Mouse (Mus musculus) liver, adult 2 months (tissue): ENCODE measurements around the gene Gm5142. TPM values are rescaled to one million over a fixed set of nuclear protein-coding genes. Genes with fewer than 3 reads are reported as not detected.

Experiments used
- DNase-seq: peaks from one replicate; pipeline ENCODE4 v3.0.0-alpha.2; 2011; ENCODE audit warnings: low read depth, low spot score; ENCODE audit errors: extremely low read depth
- H3K27ac ChIP-seq: fragments of 200-500 bp; replicated peaks from 2 replicates; pipeline ENCODE4 v1.5.1; 2012; ENCODE audit warnings: low read depth, mild to moderate bottlenecking, control low read depth, inconsistent platforms, low read length; ENCODE audit not compliant: insufficient read depth
- H3K27me3 ChIP-seq: fragments of 200-500 bp; 2 replicates; pipeline ENCODE4 v1.6.1; 2012; ENCODE audit warnings: mild to moderate bottlenecking, moderate library complexity, low read length, inconsistent platforms; ENCODE audit not compliant: control insufficient read depth, insufficient read depth
- H3K36me3 ChIP-seq: fragments of 200-500 bp; 2 replicates; pipeline ENCODE4 v1.6.1; 2012; ENCODE audit warnings: low read length, inconsistent platforms; ENCODE audit not compliant: control insufficient read depth, insufficient read depth
- H3K4me1 ChIP-seq: fragments of 200-500 bp; 2 replicates; pipeline ENCODE4 v1.6.1; 2011; ENCODE audit warnings: low read length; ENCODE audit not compliant: control insufficient read depth, insufficient read depth
- H3K4me3 ChIP-seq: fragments of 200-500 bp; 2 replicates; pipeline ENCODE4 v1.5.1; 2011; ENCODE audit warnings: low read depth, mild to moderate bottlenecking, control low read depth, low read length, moderate library complexity; ENCODE audit not compliant: insufficient read depth
- H3K79me2 ChIP-seq: fragments of 200-500 bp; 2 replicates; pipeline ENCODE4 v1.6.1; 2012; ENCODE audit warnings: inconsistent platforms, mild to moderate bottlenecking, low read length, moderate library complexity; ENCODE audit not compliant: control insufficient read depth, insufficient read depth
- H3K9ac ChIP-seq: fragments of 200-500 bp; 2 replicates; pipeline ENCODE4 v1.6.1; 2012; ENCODE audit warnings: low read depth, mild to moderate bottlenecking, control low read depth, inconsistent platforms, low read length
- CTCF ChIP-seq: fragments of 200-500 bp; IDR thresholded peaks from 2 replicates; pipeline ENCODE4 v1.5.1; 2011; ENCODE audit warnings: low read depth, low read length, control low read depth
- POLR2A ChIP-seq: fragments of 200-500 bp; IDR thresholded peaks from 2 replicates; pipeline ENCODE4 v1.6.1; 2011; ENCODE audit warnings: low read length, control low read depth; ENCODE audit not compliant: insufficient read depth; ENCODE audit errors: extremely low read depth
- WGBS: fragments of 180-500 bp; shearing (Covaris S2); methylation state at CpG from one replicate; pipeline ENCODE4 v1.1.7; 2018; 5-methylcytosine and 5-hydroxymethylcytosine counted together
- polyA plus RNA-seq: library from polyadenylated mRNA; depleted of rRNA; stranded (reverse); fragments of >200 nt; gene quantifications from 2 replicates; pipeline ENCODE4 v1.2.3, GENCODE M21; 2012; rRNA removed
- total RNA-seq: library from RNA; depleted of rRNA; stranded (reverse); fragments of >200 nt; gene quantifications from 2 replicates; pipeline ENCODE4 v1.2.3, GENCODE M21; 2014; rRNA removed

Gm5142 gene
- total and polyA plus RNA-seq, 2 experiments: not detected

DNA sequence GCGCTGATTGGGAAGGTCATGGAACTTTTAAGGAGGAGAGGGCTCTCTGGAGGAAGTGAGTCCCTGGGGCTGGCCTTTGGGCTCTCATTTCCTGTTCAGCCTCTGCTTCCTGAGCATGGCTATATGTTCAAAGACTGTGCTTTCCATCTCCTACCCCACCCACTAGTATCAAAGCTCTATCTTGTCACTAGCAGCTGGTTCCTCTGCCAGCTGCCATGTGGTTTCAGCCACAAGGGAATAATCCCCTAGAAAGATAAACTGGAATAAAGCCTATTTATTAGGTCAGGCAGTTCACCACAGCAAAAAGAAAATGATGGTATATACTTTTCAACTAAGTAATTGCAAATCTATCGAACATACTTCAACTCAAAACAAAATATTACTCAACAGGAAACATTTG is 4.2 kb upstream of the Gm5142 start:
- TF ChIP-seq POLR2A: no peak
- TF ChIP-seq CTCF: no peak
- H3K27me3 ChIP-seq: no peaks in the 10 kb centered on the region
- WGBS: 83% methylated on average over 2 of the region's 2 CpGs
- no peak overlapping the region for H3K9ac ChIP-seq
- no peaks in the 10 kb centered on the region for H3K36me3 ChIP-seq
- H3K4me3 ChIP-seq: no peak overlapping the region
- no peak for DNase-seq
- peaks cover 6% of the 10 kb centered on the region; the same call in 1 of the 2 replicates for H3K4me1 ChIP-seq
- H3K79me2 ChIP-seq: no peaks in the 10 kb centered on the region; the same call in 1 of the 2 replicates
- H3K27ac ChIP-seq: no peak overlapping the region

DNA sequence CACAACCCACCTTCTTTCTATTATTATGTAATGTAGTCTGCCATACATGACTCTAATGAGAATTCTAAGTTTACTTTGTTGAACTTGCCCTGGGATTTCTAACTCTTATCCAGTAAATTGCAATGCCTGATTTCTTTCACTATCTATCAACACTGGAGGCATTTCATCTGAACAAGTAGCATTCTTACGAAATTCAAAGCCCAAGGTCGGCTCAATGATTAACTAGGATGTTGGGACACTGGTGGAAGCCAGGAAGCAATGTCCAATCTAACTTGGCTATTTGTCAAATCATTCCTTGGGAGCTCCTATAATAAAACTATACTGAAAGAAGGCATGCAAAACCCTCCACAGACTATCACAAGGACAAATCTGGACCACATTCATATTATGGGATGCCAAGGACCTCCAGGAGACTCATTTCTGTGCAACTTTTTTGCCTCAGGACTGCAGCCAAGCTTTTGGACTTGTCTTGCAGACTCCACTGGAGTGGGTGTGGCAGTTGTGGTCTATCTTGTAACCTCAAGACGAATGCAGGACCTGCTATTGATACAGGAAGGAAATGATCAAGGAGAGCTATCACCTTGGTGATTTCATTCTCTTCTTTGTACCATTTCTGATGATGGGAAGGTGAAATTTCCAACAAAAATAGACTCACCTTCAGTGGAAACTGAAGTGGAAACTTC is 21.4 kb downstream of the Gm5142 start:
- Histone ChIP-seq H3K9ac (no peak overlapping the region), H3K27ac (peak overlapping the region; percentile 60), H3K36me3 (no peaks in the 10 kb centered on the region), H3K4me3 (no peak overlapping the region), H3K4me1 (peaks cover 14% of the 10 kb centered on the region), H3K27me3 (no peaks in the 10 kb centered on the region), H3K79me2 (no peaks in the 10 kb centered on the region)
- TF ChIP-seq CTCF (no peak), POLR2A (no peak)
- DNase-seq: peak; percentile 99
- WGBS: 8% methylated on average over 3 of the region's 3 CpGs

DNA sequence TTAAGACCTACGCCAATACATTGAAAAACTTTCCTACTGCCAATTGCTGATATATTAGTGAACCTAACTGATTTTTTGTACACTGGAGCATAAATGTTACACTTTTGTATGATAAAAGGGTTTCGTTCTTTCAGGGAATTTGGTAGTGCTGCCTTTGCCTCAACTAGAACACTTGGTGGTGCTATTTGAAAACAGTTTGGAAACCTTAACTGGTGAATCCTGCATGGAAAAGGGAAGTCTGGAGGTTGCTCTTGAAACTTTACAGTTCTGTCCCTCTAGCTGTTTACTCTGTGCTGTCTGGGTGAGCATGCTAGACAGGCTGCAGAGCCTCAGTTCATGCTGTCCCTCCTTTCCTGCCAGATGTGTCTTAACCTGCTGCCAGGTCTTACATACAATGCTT is 23.0 kb downstream of the Gm5142 start:
- Histone ChIP-seq H3K36me3 (no peaks in the 10 kb centered on the region), H3K4me1 (peaks cover 14% of the 10 kb centered on the region), H3K27me3 (no peaks in the 10 kb centered on the region), H3K4me3 (no peak overlapping the region), H3K9ac (no peak overlapping the region), H3K79me2 (no peaks in the 10 kb centered on the region), H3K27ac (peak overlapping the region; percentile 1; the same call in 1 of the 2 replicates)
- 42% methylated on average over 2 of the region's 2 CpGs for WGBS
- DNase-seq: peak; percentile 80
- TF ChIP-seq CTCF: peak; percentile 51; the same call in 1 of the 2 replicates
- no peak for TF ChIP-seq POLR2A

- no peaks in the 10 kb centered on the region for H3K36me3 ChIP-seq
- no peak for DNase-seq
- no peak within 1 kb of the TSS for H3K27ac ChIP-seq
- no peaks in the 10 kb centered on the region for H3K4me1 ChIP-seq
- H3K9ac ChIP-seq: no peak within 1 kb of the TSS
- no peaks in the 10 kb centered on the region for H3K79me2 ChIP-seq
- no peaks in the 10 kb centered on the region for H3K27me3 ChIP-seq
- H3K4me3 ChIP-seq: no peak within 1 kb of the TSS
- 98% methylated on average over 4 of the region's 4 CpGs for WGBS
- TF ChIP-seq POLR2A: no peak
- no peak for TF ChIP-seq CTCF
These were observed 35.8 kb downstream of the Gm5142 start, which contains the start of gene 1700129C05Rik for GRCm38 (mm10) chr14:59142793-59143192. Gene 1700129C05Rik (minus strand): TSS chr14:59142893.

- DNase-seq: peak; percentile 28
- H3K27me3 ChIP-seq: no peaks in the 10 kb centered on the region
- no peaks in the 10 kb centered on the region for H3K4me1 ChIP-seq
- no peaks in the 10 kb centered on the region for H3K36me3 ChIP-seq
- 9% methylated on average over 2 of the region's 2 CpGs for WGBS
- no peaks in the 10 kb centered on the region for H3K79me2 ChIP-seq
- TF ChIP-seq CTCF (0 out of 2 replicates have a peak, but pooled peaks have one; percentile 21), POLR2A (no peak)
- H3K27ac ChIP-seq: no peak overlapping the region
- no peak overlapping the region for H3K9ac ChIP-seq
- no peak overlapping the region for H3K4me3 ChIP-seq
These were observed 64.3 kb downstream of the Gm5142 start for GRCm38 (mm10) chr14:59114281-59114680.

Other genes with a start within 250 kb of the Gm5142 start
- gene 1700129C05Rik, start 35.9 kb downstream of the Gm5142 start, total RNA-seq: not detected in 2 replicates
- not detected in 2 replicates for gene 1700129C05Rik, start 35.9 kb downstream of the Gm5142 start, polyA plus RNA-seq
- 39.0 and 42.0 TPM in 2 replicates for gene Rcbtb1, start 22.5 kb upstream of the Gm5142 start, total RNA-seq
- 19.8 and 25.5 TPM in 2 replicates for gene Rcbtb1, start 22.5 kb upstream of the Gm5142 start, polyA plus RNA-seq
- gene Gm6904, start 81.5 kb upstream of the Gm5142 start, total RNA-seq: 0.18 and 0.47 TPM in 2 replicates
- not detected in 2 replicates for gene Gm6904, start 81.5 kb upstream of the Gm5142 start, polyA plus RNA-seq
- gene Phf11a, start 118.8 kb upstream of the Gm5142 start, total RNA-seq: 0.27 and 0.28 TPM in 2 replicates
- 0.21 and 0.37 TPM in 2 replicates for gene Phf11a, start 118.8 kb upstream of the Gm5142 start, polyA plus RNA-seq
- gene Phf11b, start 162.6 kb upstream of the Gm5142 start, total RNA-seq: 0.87 and 1.6 TPM in 2 replicates
- 0.37 and 0.69 TPM in 2 replicates for gene Phf11b, start 162.6 kb upstream of the Gm5142 start, polyA plus RNA-seq
- gene Phf11d, start 186.7 kb upstream of the Gm5142 start, total RNA-seq: 2.6 and 4.4 TPM in 2 replicates
- gene Phf11d, start 186.7 kb upstream of the Gm5142 start, polyA plus RNA-seq: 1.8 and 2.6 TPM in 2 replicates
- 3.0 and 3.2 TPM in 2 replicates for gene Phf11c, start 216.6 kb upstream of the Gm5142 start, total RNA-seq
- gene Phf11c, start 216.6 kb upstream of the Gm5142 start, polyA plus RNA-seq: 0.60 and 1.2 TPM in 2 replicates